Mouse (Mus musculus) liver, embryonic 11.5 days (tissue): ENCODE results near the gene Bora. TPM values are rescaled to one million over a fixed set of nuclear protein-coding genes. Genes with fewer than 3 reads are reported as not detected.
"Not testable (repeated sequence)": the region's sequence is repeated elsewhere in the genome, so short reads cannot be mapped to it uniquely, and the experiment has no call there.

Experiments used
- ATAC-seq: fragments of 200-750 bp; cut with Nextera tagmentation; replicated peaks from 2 replicates; pipeline ENCODE4 v1.8.0; 2017; ENCODE audit warnings: moderate number of reproducible peaks, mild to moderate bottlenecking, moderate TSS enrichment, moderate library complexity; ENCODE audit not compliant: low FRiP score
- DNase-seq: peaks from one replicate; pipeline ENCODE4 v3.0.0-alpha.2; 2017; ENCODE audit warnings: low spot score
- H3K27ac ChIP-seq: fragments of 300-500 bp; sonication (generic); 2 replicates; pipeline ENCODE4 v1.5.1; 2014; ENCODE audit warnings: mild to moderate bottlenecking, low read depth, low read length, control low read depth
- H3K27me3 ChIP-seq: fragments of 300-500 bp; sonication (generic); replicated peaks from 2 replicates; pipeline ENCODE4 v1.6.1; 2014; ENCODE audit warnings: low read length, mixed read lengths; ENCODE audit not compliant: control insufficient read depth, insufficient read depth
- H3K36me3 ChIP-seq: fragments of 300-500 bp; sonication (generic); 2 replicates; pipeline ENCODE4 v1.6.1; 2014; ENCODE audit warnings: mild to moderate bottlenecking, low read length, moderate library complexity, mixed read lengths; ENCODE audit not compliant: control insufficient read depth, insufficient read depth
- H3K4me1 ChIP-seq: fragments of 300-500 bp; sonication (generic); replicated peaks from 2 replicates; pipeline ENCODE4 v1.6.1; 2014; ENCODE audit warnings: low read length, mixed read lengths; ENCODE audit not compliant: control insufficient read depth, insufficient read depth
- H3K4me2 ChIP-seq: fragments of 300-500 bp; sonication (generic); 2 replicates; pipeline ENCODE4 v1.6.1; 2014; ENCODE audit warnings: mild to moderate bottlenecking, control low read depth, moderate library complexity
- H3K4me3 ChIP-seq: fragments of 300-500 bp; sonication (generic); 2 replicates; pipeline ENCODE4 v1.5.1; 2014; ENCODE audit warnings: low read depth, low read length, control low read depth
- H3K9ac ChIP-seq: fragments of 300-500 bp; sonication (generic); 2 replicates; pipeline ENCODE4 v1.6.1; 2014; ENCODE audit warnings: low read depth, low read length, control low read depth
- H3K9me3 ChIP-seq: fragments of 300-500 bp; sonication (generic); 2 replicates; pipeline ENCODE4 v1.6.1; 2016; ENCODE audit warnings: low read length, inconsistent platforms, mixed read lengths; ENCODE audit not compliant: control insufficient read depth
- WGBS: fragments of 180-500 bp; shearing (Covaris S2); extraction: QIAGEN DNeasy Blood & Tissue Kit; methylation state at CpG from one replicate; pipeline ENCODE4 v1.1.7; 2014; 5-methylcytosine and 5-hydroxymethylcytosine counted together
- polyA plus RNA-seq: library from polyadenylated mRNA; unstranded; fragments of >200 nt; fragmentation: Nextera tagmentation; extraction: Ambion mirVana; gene quantifications from 2 replicates; pipeline ENCODE4 v1.2.1, GENCODE M21; 2014

Gene Bora
- polyA plus RNA-seq, 1 experiment from 2014 or later = 76.3 TPM

DNA sequence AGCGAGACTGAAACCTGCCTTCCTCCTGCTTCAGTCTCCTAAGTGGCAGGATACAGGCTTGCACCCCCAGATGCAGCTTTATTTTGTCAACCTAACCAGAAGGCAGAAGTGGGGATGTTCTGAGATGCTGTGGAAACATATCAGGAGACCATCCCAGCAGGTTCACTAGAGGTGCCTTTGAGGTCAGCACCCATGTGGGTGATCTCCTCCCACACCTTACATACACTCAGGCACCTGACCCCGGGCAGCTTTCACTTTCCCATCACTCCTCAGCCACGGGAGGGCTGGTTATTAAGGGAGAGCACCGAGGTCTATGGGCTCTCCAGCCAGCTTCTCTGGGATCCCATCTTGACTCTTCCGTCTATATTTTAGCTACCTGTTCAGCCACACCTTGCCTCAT lies 13.4 kb upstream of the Bora start:
- ATAC-seq = no peak
- no peaks in the 10 kb centered on the region for H3K4me1 ChIP-seq
- no peak overlapping the region for H3K4me2 ChIP-seq
- no peak overlapping the region for H3K27ac ChIP-seq
- H3K9me3 ChIP-seq = no peaks in the 10 kb centered on the region
- 79% methylated on average over 5 of the region's 5 CpGs for WGBS
- H3K36me3 ChIP-seq = peaks cover 7% of the 10 kb centered on the region; the same call in 1 of the 2 replicates
- no peaks in the 10 kb centered on the region for H3K27me3 ChIP-seq
- DNase-seq = no peak
- H3K9ac ChIP-seq = no peak overlapping the region
- no peak overlapping the region for H3K4me3 ChIP-seq

DNA sequence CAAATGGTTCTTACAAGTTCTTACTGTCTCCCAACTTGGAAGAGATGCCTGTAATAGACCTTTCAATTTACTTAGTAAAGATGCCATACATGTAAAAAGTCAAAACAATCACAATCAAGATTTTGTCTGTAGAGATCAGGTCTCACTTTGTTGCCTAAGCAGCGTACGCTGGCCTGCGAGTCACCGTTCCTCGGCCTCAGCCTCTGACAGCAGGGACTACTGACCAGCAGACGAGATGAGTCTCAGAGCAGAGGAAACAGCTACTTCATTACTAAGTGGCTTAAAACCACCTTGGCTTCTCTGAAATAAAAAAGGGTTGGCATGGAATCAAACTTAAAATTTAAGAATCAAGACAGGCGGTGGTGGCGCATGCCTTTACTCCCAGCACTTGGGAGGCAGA lies 11.2 kb upstream of the Bora start:
- WGBS = 93% methylated on average over 8 of the region's 8 CpGs
- DNase-seq, H3K27ac ChIP-seq, H3K4me2 ChIP-seq, ATAC-seq, H3K27me3 ChIP-seq, H3K4me3 ChIP-seq, H3K4me1 ChIP-seq, H3K9me3 ChIP-seq, H3K9ac ChIP-seq: not testable (repeated sequence)
- peaks cover 10% of the 10 kb centered on the region; the same call in 1 of the 2 replicates for H3K36me3 ChIP-seq

DNA sequence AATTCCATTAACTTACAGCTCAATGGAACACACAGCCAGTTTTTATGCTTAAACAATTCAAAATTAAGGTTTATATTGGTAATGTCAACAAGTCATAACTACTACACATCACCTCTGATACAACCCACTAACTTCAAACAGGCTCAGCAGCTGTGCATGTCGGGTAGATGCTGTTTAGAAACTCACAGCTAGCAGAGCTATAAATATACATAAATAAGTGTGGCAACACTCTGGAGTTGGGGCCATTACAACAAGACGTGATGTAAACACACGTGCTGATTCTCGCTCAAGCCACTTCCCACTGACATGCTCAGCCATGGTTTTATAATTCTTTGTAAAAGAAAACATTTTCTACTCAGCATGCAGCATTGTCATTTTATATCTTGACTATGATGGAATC lies 10.0 kb upstream of the Bora start:
- no peak overlapping the region for H3K4me2 ChIP-seq
- ATAC-seq (no peak), DNase-seq (no peak)
- no peak overlapping the region for H3K9ac ChIP-seq
- H3K27ac ChIP-seq = no peak overlapping the region
- 88% methylated on average over 4 of the region's 4 CpGs for WGBS
- peaks cover 10% of the 10 kb centered on the region; the same call in 1 of the 2 replicates for H3K36me3 ChIP-seq
- no peaks in the 10 kb centered on the region; the same call in 1 of the 2 replicates for H3K4me1 ChIP-seq
- no peaks in the 10 kb centered on the region for H3K27me3 ChIP-seq
- no peaks in the 10 kb centered on the region for H3K9me3 ChIP-seq
- no peak overlapping the region for H3K4me3 ChIP-seq

DNA sequence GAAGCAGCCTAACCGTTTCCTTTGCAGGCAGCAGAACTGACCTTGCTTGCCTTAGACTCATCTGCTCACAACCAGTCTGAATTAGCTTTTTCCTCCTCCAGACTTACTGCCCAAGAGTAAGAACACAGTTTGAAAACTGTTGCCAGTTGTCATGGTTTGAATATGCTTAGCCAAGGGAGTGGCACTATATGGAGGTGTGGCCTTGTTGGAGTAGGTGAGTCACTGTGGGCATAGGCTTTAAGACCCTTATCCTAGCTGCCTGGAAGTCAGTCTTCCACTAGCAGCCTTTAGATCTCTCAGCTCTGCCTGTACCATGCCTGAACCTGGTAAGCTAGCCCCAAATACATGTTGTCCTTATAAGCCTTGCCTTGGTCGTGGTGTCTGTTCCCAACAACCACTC lies 8.3 kb upstream of the Bora start:
- H3K27ac ChIP-seq = no peak overlapping the region
- H3K4me2 ChIP-seq = no peak overlapping the region
- no peak for DNase-seq
- peaks cover 9% of the 10 kb centered on the region for H3K4me1 ChIP-seq
- 80% methylated on average over 2 of the region's 2 CpGs for WGBS
- no peak overlapping the region for H3K4me3 ChIP-seq
- H3K36me3 ChIP-seq = peaks cover 10% of the 10 kb centered on the region; the same call in 1 of the 2 replicates
- no peaks in the 10 kb centered on the region for H3K9me3 ChIP-seq
- no peak for ATAC-seq
- no peak overlapping the region for H3K9ac ChIP-seq
- no peaks in the 10 kb centered on the region for H3K27me3 ChIP-seq

DNA sequence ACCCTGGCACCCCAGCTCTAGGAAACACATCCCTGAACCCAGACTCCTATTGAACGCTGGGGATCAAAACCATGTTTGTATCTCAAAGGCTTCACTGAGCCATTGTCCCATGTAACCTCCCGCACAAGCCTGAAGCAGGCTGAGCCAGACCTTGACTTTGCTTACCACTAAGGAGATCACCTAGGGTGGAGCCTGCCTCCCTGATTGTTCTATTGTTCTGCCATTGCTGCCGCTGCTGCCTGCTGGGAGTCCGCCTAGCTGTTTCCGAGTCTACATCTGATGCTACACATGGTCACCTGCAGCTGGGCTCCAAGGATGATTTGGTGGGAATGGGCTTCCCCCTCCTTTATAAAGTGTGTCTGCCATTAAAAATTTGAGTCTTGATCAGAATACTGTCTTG lies 6.7 kb upstream of the Bora start:
- not testable (repeated sequence) for H3K27me3 ChIP-seq, H3K27ac ChIP-seq, H3K4me2 ChIP-seq, DNase-seq, H3K9ac ChIP-seq, H3K36me3 ChIP-seq, H3K4me3 ChIP-seq, ATAC-seq, H3K9me3 ChIP-seq
- WGBS = 87% methylated on average over 5 of the region's 5 CpGs
- H3K4me1 ChIP-seq = peaks cover 18% of the 10 kb centered on the region

DNA sequence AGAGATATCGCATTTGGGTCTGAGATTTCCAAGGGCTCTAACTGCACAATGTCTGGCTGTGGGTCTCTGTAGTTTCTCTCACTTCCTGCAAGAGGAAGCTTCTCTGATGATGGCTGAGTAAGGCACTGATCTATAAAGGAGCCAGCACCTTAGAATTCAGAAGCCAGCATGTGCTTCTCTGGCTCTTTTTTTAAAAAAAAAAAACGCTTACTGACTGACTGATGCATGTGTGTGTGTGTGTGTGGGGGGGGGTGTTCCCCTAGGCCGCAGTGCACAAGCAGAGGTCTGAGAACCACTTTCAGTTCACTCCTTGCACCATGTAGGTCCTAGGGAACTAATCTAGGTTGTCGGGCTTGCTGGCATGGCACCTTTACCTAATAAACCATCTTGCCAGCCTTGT lies 4.6 kb upstream of the Bora start:
- peaks cover 19% of the 10 kb centered on the region for H3K4me1 ChIP-seq
- no peak overlapping the region for H3K9ac ChIP-seq
- no peak overlapping the region for H3K4me3 ChIP-seq
- no peaks in the 10 kb centered on the region for H3K27me3 ChIP-seq
- H3K27ac ChIP-seq = no peak overlapping the region
- 63% methylated on average over 4 of the region's 4 CpGs for WGBS
- H3K9me3 ChIP-seq = no peaks in the 10 kb centered on the region
- no peak for ATAC-seq
- H3K36me3 ChIP-seq = 0 out of 2 replicates have a peak, but pooled peaks cover 3% of the 10 kb centered on the region
- DNase-seq = no peak
- no peak overlapping the region for H3K4me2 ChIP-seq

DNA sequence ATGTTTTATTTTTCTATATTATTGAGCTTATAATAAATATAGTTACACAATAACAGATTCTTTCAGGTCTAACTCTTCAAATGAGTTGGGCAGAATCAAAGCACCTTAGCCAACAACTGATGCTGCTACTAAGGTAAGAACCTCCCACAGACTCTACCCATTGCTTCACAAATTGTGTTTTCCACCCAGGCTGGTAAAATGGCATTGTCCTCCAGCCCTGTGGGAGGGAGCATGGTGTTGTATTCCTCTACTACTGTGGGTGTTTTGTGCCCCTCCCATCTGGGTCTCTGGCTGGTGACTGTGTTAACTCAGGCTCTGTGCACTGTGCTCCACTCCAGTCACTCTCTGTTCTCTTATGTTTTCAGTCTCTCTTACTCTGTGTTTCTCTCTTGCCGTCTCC lies 2.5 kb upstream of the Bora start:
- 41% methylated on average over 1 of the region's 1 CpGs for WGBS
- 0 out of 2 replicates have a peak, but pooled peaks cover 3% of the 10 kb centered on the region for H3K36me3 ChIP-seq
- 0 out of 2 replicates have a peak overlapping the region, but pooled peaks have one; percentile 1 for H3K9ac ChIP-seq
- peaks cover 19% of the 10 kb centered on the region for H3K4me1 ChIP-seq
- no peaks in the 10 kb centered on the region for H3K9me3 ChIP-seq
- ATAC-seq = no peak
- no peaks in the 10 kb centered on the region for H3K27me3 ChIP-seq
- peak overlapping the region; percentile 94 for H3K4me3 ChIP-seq
- H3K27ac ChIP-seq = no peak overlapping the region
- DNase-seq = no peak
- peak overlapping the region; percentile 61 for H3K4me2 ChIP-seq

DNA sequence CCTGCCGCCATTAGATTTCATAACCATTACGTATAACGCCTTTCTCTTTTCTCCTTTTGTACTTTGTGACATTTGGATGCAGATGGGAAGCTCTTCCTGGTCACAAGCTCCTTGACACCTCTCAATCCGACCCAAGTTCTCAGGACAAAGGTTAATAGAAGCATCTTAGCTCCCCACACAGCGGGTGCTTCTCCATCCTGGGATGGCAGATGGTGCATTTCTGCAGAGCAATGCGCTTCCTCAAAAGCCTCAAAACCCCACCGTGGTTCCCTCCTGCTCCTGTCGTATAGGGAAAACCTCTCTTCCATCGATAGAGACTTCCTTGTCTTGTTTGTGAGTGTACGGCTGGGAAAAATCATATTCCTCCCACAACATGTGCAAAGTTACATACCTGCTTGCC lies 1.9 kb upstream of the Bora start:
- Histone ChIP-seq H3K27me3 (no peaks in the 10 kb centered on the region), H3K9me3 (no peaks in the 10 kb centered on the region), H3K4me1 (peaks cover 19% of the 10 kb centered on the region), H3K36me3 (0 out of 2 replicates have a peak, but pooled peaks cover 1% of the 10 kb centered on the region), H3K9ac (peak overlapping the region; percentile 97), H3K27ac (no peak overlapping the region), H3K4me2 (peak overlapping the region; percentile 61), H3K4me3 (peak overlapping the region; percentile 94)
- no peak for ATAC-seq
- WGBS = 39% methylated on average over 10 of the region's 10 CpGs
- no peak for DNase-seq

DNA sequence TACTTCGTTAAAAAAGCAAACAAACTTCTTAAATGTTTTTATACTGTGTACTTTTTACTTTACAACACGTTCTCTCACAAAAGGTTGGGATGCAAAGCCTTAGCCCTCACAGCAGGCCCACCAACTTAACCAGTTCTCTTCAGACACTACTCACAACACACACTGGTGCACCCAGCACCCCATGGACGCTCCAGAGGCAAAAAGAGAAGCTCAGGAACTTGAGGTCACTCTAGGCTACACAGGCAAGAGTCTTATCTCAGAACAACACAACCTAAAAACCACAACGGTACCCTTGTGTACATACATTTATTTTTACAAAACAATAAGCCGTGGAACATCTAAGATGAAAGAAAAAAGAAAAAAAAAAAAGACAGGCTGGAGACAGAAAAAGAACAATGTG lies 1.3 kb upstream of the Bora start:
- H3K9ac ChIP-seq = peak overlapping the region; percentile 97
- H3K27me3 ChIP-seq = no peaks in the 10 kb centered on the region
- WGBS = 4% methylated on average over 5 of the region's 5 CpGs
- no peak; the same call in 1 of the 2 replicates for ATAC-seq
- peaks cover 19% of the 10 kb centered on the region for H3K4me1 ChIP-seq
- no peaks in the 10 kb centered on the region for H3K9me3 ChIP-seq
- H3K36me3 ChIP-seq = no peaks in the 10 kb centered on the region
- H3K4me3 ChIP-seq = peak overlapping the region; percentile 94
- H3K27ac ChIP-seq = peak overlapping the region; percentile 96; the same call in 1 of the 2 replicates
- peak overlapping the region; percentile 61 for H3K4me2 ChIP-seq
- no peak for DNase-seq
